Mouse (Mus musculus): ENCODE measurements around the gene Mrgprh. TPM values are rescaled to one million over a fixed set of nuclear protein-coding genes. Genes with fewer than 3 reads are reported as not detected.

Mrgprh gene
- polyA plus RNA-seq, 1 experiment: not detected

DNA sequence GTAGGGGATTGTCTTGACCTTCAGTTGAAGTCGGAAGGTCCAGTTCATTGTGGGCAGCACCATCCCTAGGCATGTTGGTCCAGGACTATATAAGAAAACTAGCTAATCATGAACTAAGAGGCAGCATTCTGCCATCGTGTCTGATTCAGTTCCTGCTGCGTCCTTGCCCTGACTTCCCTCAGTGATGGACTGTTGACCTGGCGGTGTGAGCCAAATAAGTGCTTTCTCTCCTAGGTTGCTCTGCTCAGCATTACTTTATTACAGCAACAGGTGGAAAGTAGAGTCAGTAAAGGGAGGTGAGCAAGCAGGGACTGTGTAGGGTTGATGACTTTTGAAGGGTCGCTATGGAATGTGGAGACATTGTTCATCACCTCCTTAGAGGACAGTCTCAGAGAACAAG, 40.1 kb upstream of the Mrgprh start:
- Histone ChIP-seq H3K27ac (ENCODE audit: insufficient read depth, low read length) (no peak overlapping the region), H3K27me3 (ENCODE audit: control insufficient read depth, insufficient read depth, low read length, poor library complexity, severe bottlenecking) (no peaks in the 10 kb centered on the region), H3K4me3 (ENCODE audit: low read depth, low read length) (no peak overlapping the region), H3K9ac (ENCODE audit: low read depth, poor library complexity, severe bottlenecking) (no peak overlapping the region), H3K36me3 (ENCODE audit: control insufficient read depth, insufficient read depth, low read length, poor library complexity, severe bottlenecking) (no peaks in the 10 kb centered on the region), H3K9me3 (replicated peaks; ENCODE audit: control insufficient read depth, insufficient read depth, low read length, poor library complexity, severe bottlenecking) (no peaks in the 10 kb centered on the region), H3K4me1 (ENCODE audit: control insufficient read depth, insufficient read depth, low read length) (no peaks in the 10 kb centered on the region)
- TF ChIP-seq CTCF (IDR thresholded peaks at IDR 0.05; ENCODE audit: low read depth, low read length) (no peak), POLR2A (IDR thresholded peaks at IDR 0.05; ENCODE audit: insufficient read depth, low read length) (no peak), EP300 (IDR thresholded peaks at IDR 0.05; ENCODE audit: insufficient read depth, low read depth, low read length) (no peak)

DNA sequence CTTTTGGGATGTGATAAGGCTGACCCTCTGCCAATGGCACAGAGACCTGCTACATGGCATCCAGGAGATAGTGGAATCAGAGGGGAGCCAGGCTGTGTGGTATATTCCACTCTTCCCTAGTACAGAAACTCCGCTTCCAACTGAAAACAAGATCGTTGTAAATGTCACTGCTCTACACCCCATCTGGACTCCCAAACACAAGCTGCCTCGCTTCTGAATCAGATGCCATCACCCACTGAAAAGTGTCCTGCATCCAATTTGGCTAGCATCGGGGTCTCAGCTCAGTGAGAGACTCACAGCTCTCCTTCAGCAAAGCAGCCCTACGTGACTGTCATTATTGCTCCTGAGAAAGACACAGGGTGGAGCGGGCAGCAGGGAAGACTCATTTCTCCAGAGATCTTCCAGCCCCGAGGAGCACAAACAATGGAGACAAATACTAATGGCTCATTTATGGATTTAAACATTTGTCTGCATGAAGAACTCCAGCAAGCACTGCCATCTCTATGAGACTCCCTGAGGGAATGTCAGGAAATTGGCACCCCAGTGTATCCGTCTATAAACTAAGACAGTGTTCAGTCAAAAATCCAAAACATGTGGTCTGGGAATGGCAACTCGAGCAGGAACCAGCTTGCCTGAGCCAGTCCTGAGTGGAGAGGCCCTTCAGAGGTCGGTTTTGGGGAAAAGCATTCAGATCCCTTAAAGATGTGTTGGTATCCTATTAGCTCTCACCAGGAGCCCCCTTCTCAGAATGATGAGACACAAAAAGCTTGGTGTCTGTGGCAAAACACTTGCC, 36.2 kb upstream of the Mrgprh start:
- Histone ChIP-seq H3K4me3 (ENCODE audit: low read depth, low read length) (no peak overlapping the region), H3K9ac (ENCODE audit: low read depth, poor library complexity, severe bottlenecking) (no peak overlapping the region), H3K4me1 (ENCODE audit: control insufficient read depth, insufficient read depth, low read length) (no peaks in the 10 kb centered on the region), H3K27me3 (ENCODE audit: control insufficient read depth, insufficient read depth, low read length, poor library complexity, severe bottlenecking) (no peaks in the 10 kb centered on the region), H3K27ac (ENCODE audit: insufficient read depth, low read length) (no peak overlapping the region), H3K9me3 (replicated peaks; ENCODE audit: control insufficient read depth, insufficient read depth, low read length, poor library complexity, severe bottlenecking) (no peaks in the 10 kb centered on the region), H3K36me3 (ENCODE audit: control insufficient read depth, insufficient read depth, low read length, poor library complexity, severe bottlenecking) (no peaks in the 10 kb centered on the region)
- no peak for TF ChIP-seq CTCF (IDR thresholded peaks at IDR 0.05; ENCODE audit: low read depth, low read length)
- no peak for TF ChIP-seq EP300 (IDR thresholded peaks at IDR 0.05; ENCODE audit: insufficient read depth, low read depth, low read length)
- TF ChIP-seq POLR2A (IDR thresholded peaks at IDR 0.05; ENCODE audit: insufficient read depth, low read length): no peak

DNA sequence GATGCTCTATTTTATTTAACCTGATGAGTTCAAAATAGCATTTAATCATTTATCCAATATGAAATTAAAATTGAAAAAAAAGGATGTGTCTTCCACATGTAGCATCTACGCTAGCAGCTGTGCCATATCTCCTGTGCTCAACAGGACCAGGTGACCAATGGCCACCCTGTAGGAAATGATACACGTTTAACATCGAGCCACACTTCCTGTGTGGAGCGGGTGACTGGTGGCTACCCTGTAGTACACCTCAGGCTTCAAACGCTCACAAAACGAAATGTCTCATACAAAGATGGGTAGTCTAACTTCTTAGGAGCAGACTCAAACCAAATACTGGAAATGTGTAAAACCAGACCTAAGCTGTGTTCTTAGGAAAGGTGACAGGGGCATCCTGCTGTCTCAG, 32.0 kb upstream of the Mrgprh start:
- Histone ChIP-seq H3K4me1 (ENCODE audit: control insufficient read depth, insufficient read depth, low read length) (no peaks in the 10 kb centered on the region), H3K4me3 (ENCODE audit: low read depth, low read length) (no peak overlapping the region), H3K9ac (ENCODE audit: low read depth, poor library complexity, severe bottlenecking) (no peak overlapping the region), H3K27me3 (ENCODE audit: control insufficient read depth, insufficient read depth, low read length, poor library complexity, severe bottlenecking) (no peaks in the 10 kb centered on the region), H3K27ac (ENCODE audit: insufficient read depth, low read length) (no peak overlapping the region), H3K36me3 (ENCODE audit: control insufficient read depth, insufficient read depth, low read length, poor library complexity, severe bottlenecking) (no peaks in the 10 kb centered on the region), H3K9me3 (replicated peaks; ENCODE audit: control insufficient read depth, insufficient read depth, low read length, poor library complexity, severe bottlenecking) (no peaks in the 10 kb centered on the region)
- TF ChIP-seq CTCF (IDR thresholded peaks at IDR 0.05; ENCODE audit: low read depth, low read length) (no peak), POLR2A (IDR thresholded peaks at IDR 0.05; ENCODE audit: insufficient read depth, low read length) (no peak), EP300 (IDR thresholded peaks at IDR 0.05; ENCODE audit: insufficient read depth, low read depth, low read length) (no peak)

DNA sequence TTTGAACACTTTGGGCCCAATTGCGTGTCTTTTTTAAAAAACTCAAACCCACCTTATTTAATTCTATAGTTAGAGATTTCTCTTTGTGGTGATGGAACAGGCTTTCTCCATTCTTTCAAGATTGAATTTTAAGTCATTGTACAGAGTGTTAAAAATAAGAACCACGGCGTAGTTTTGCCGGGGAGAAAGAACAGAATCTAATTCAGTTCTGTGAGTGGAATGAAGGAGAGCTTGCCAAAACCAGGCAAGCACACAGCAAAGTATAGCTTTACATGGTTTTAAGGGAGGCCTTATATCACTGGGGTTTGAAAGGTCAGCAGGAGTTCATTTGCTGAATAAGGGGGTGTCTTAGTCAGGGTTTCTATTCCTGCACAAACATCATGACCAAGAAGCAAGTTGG, 31.3 kb upstream of the Mrgprh start:
- no peak overlapping the region for H3K27ac ChIP-seq (ENCODE audit: insufficient read depth, low read length)
- TF ChIP-seq CTCF (IDR thresholded peaks at IDR 0.05; ENCODE audit: low read depth, low read length) (no peak), POLR2A (IDR thresholded peaks at IDR 0.05; ENCODE audit: insufficient read depth, low read length) (no peak), EP300 (IDR thresholded peaks at IDR 0.05; ENCODE audit: insufficient read depth, low read depth, low read length) (no peak)

DNA sequence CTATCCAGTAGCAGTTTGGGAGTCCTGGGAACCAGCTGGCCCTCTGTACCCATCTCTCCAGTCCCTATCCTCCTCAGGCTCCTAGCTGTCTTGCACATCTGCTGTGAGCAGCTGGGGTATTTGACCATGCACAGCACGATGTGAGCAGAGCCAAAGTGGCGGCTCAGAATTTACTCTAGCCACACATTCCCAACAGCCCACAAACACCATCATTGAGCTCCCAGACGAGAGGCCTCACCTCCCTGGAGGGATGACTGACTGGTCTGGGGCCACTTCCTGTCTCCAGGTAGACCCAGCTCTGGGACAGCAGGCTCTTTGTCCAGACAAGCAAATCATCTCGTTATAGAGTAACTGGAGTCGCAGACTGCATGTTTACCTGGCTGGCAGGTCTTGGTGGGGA, 30.0 kb upstream of the Mrgprh start:
- Histone ChIP-seq H3K9me3 (replicated peaks; ENCODE audit: control insufficient read depth, insufficient read depth, low read length, poor library complexity, severe bottlenecking) (no peaks in the 10 kb centered on the region), H3K36me3 (ENCODE audit: control insufficient read depth, insufficient read depth, low read length, poor library complexity, severe bottlenecking) (no peaks in the 10 kb centered on the region), H3K27ac (ENCODE audit: insufficient read depth, low read length) (no peak overlapping the region), H3K4me3 (ENCODE audit: low read depth, low read length) (no peak overlapping the region), H3K9ac (ENCODE audit: low read depth, poor library complexity, severe bottlenecking) (no peak overlapping the region), H3K27me3 (ENCODE audit: control insufficient read depth, insufficient read depth, low read length, poor library complexity, severe bottlenecking) (no peaks in the 10 kb centered on the region), H3K4me1 (ENCODE audit: control insufficient read depth, insufficient read depth, low read length) (no peaks in the 10 kb centered on the region)
- TF ChIP-seq CTCF (IDR thresholded peaks at IDR 0.05; ENCODE audit: low read depth, low read length): no peak

More for the DNA sequence above, 31.3 kb upstream of the Mrgprh start:
- H3K36me3 ChIP-seq (ENCODE audit: control insufficient read depth, insufficient read depth, low read length, poor library complexity, severe bottlenecking): no peaks in the 10 kb centered on the region
- no peaks in the 10 kb centered on the region for H3K9me3 ChIP-seq (replicated peaks; ENCODE audit: control insufficient read depth, insufficient read depth, low read length, poor library complexity, severe bottlenecking)
- H3K27me3 ChIP-seq (ENCODE audit: control insufficient read depth, insufficient read depth, low read length, poor library complexity, severe bottlenecking): no peaks in the 10 kb centered on the region
- no peaks in the 10 kb centered on the region for H3K4me1 ChIP-seq (ENCODE audit: control insufficient read depth, insufficient read depth, low read length)
- H3K9ac ChIP-seq (ENCODE audit: low read depth, poor library complexity, severe bottlenecking): no peak overlapping the region
- no peak overlapping the region for H3K4me3 ChIP-seq (ENCODE audit: low read depth, low read length)

DNA sequence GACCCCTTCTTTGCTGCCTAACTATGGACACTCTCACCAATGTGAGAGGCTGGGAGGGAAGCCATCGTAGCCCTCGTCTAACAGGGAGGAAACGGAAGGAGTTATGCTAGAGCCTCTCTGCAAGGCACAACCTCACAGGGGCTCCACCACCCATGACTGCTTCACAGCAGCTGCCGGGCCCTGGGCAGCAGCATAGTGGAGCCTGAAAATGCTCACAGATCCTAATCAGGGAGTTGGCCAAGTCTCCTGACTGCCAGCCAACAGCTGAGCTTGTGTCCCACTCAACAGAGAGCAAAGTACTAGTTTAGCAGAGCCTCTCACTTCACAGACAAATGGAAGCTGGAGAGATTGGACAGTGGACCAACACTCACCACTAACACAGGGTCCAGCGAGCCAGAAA, 29.4 kb upstream of the Mrgprh start:
- H3K9ac ChIP-seq (ENCODE audit: low read depth, poor library complexity, severe bottlenecking): no peak overlapping the region
- H3K4me3 ChIP-seq (ENCODE audit: low read depth, low read length): no peak overlapping the region
- no peaks in the 10 kb centered on the region for H3K27me3 ChIP-seq (ENCODE audit: control insufficient read depth, insufficient read depth, low read length, poor library complexity, severe bottlenecking)
- H3K4me1 ChIP-seq (ENCODE audit: control insufficient read depth, insufficient read depth, low read length): no peaks in the 10 kb centered on the region
- H3K9me3 ChIP-seq (replicated peaks; ENCODE audit: control insufficient read depth, insufficient read depth, low read length, poor library complexity, severe bottlenecking): no peaks in the 10 kb centered on the region
- TF ChIP-seq POLR2A (IDR thresholded peaks at IDR 0.05; ENCODE audit: insufficient read depth, low read length) (no peak), EP300 (IDR thresholded peaks at IDR 0.05; ENCODE audit: insufficient read depth, low read depth, low read length) (no peak), CTCF (IDR thresholded peaks at IDR 0.05; ENCODE audit: low read depth, low read length) (no peak)
- no peaks in the 10 kb centered on the region for H3K36me3 ChIP-seq (ENCODE audit: control insufficient read depth, insufficient read depth, low read length, poor library complexity, severe bottlenecking)
- no peak overlapping the region for H3K27ac ChIP-seq (ENCODE audit: insufficient read depth, low read length)

Measured in ES-Bruce4 (cell line).